Comparison of ENCODE assay signal across 8 mouse cellular contexts in genomic region chr2:138277842-138278691, GRCm38 (mm10). TPM values are rescaled to one million over a fixed set of nuclear protein-coding genes. Genes with fewer than 3 reads are reported as not detected.
DNase-seq lines count a peak whose midpoint lies in the region; ATAC-seq and TF ChIP-seq lines count a peak whose summit lies in the region.

No protein-coding gene starts in this region.

- H3K27ac ChIP-seq in forebrain, postnatal 0 days (ENCODE audit: low read depth, low read length), result peak overlapping the region; percentile 66
- peak overlapping the region; percentile 34 for H3K27ac ChIP-seq in liver, postnatal 0 days (ENCODE audit: low read depth)
- peak overlapping the region; percentile 86 for H3K27ac ChIP-seq in olfactory bulb, adult 2 months (ENCODE audit: insufficient read depth, low read depth, low read length)

- peak overlapping the region; percentile 49 for H3K4me3 ChIP-seq in forebrain, postnatal 0 days (ENCODE audit: low read depth, low read length)
- peak overlapping the region; percentile 39 for H3K4me3 ChIP-seq in liver, postnatal 0 days (ENCODE audit: low read depth, low read length)
- H3K4me3 ChIP-seq in olfactory bulb, adult 2 months (ENCODE audit: insufficient read depth, low read depth, low read length), result peak overlapping the region; percentile 73

- WGBS in forebrain, postnatal 0 days, result 5% methylated on average over 17 of the region's 17 CpGs
- 34% methylated on average over 17 of the region's 17 CpGs for WGBS in liver, postnatal 0 days (ENCODE audit: insufficient replicate concordance)
- WGBS in olfactory bulb, adult 2 months, result 4% methylated on average over 17 of the region's 17 CpGs

- TF ChIP-seq POLR2A in olfactory bulb, adult 2 months (IDR thresholded peaks at IDR 0.05; ENCODE audit: insufficient read depth, low read depth, low read length), result peak; percentile 92

- peak; percentile 41 for TF ChIP-seq CTCF in forebrain, postnatal 0 days (IDR thresholded peaks at IDR 0.05; ENCODE audit: low read depth)
- TF ChIP-seq CTCF in liver, postnatal 0 days (IDR thresholded peaks at IDR 0.05; ENCODE audit: low read depth), result no peak
- no peak for TF ChIP-seq CTCF in olfactory bulb, adult 2 months (IDR thresholded peaks at IDR 0.05; ENCODE audit: insufficient read depth, low read depth, low read length)

- H3K4me1 ChIP-seq in forebrain, postnatal 0 days (ENCODE audit: insufficient read depth), result peaks cover 12% of the 10 kb centered on the region
- H3K4me1 ChIP-seq in liver, postnatal 0 days (ENCODE audit: insufficient read depth), result peaks cover 11% of the 10 kb centered on the region
- peaks cover 5% of the 10 kb centered on the region for H3K4me1 ChIP-seq in olfactory bulb, adult 2 months (ENCODE audit: control insufficient read depth, insufficient read depth, low read length)

- peak; percentile 97 for ATAC-seq in forebrain, postnatal 0 days
- ATAC-seq in liver, postnatal 0 days, result peak; percentile 89

- no peaks in the 10 kb centered on the region for H3K36me3 ChIP-seq in forebrain, postnatal 0 days (ENCODE audit: insufficient read depth)
- no peaks in the 10 kb centered on the region for H3K36me3 ChIP-seq in liver, postnatal 0 days (replicated peaks; ENCODE audit: insufficient read depth, low read length)

- peak overlapping the region; percentile 49 for H3K9ac ChIP-seq in forebrain, postnatal 0 days
- H3K9ac ChIP-seq in liver, postnatal 0 days (replicated peaks), result 0 out of 2 replicates have a peak overlapping the region, but pooled peaks have one; percentile 30

- no peak for TF ChIP-seq EP300 in liver, postnatal 0 days (IDR thresholded peaks at IDR 0.05; ENCODE audit: low read depth)

- no peaks in the 10 kb centered on the region for H3K9me3 ChIP-seq in forebrain, postnatal 0 days (ENCODE audit: low read length)
- no peaks in the 10 kb centered on the region for H3K9me3 ChIP-seq in liver, postnatal 0 days (ENCODE audit: low read length)

- peak overlapping the region; percentile 63 for H3K4me2 ChIP-seq in forebrain, postnatal 0 days (ENCODE audit: low read depth)
- H3K4me2 ChIP-seq in liver, postnatal 0 days (ENCODE audit: low read depth, low read length), result peak overlapping the region; percentile 68

- no peaks in the 10 kb centered on the region for H3K27me3 ChIP-seq in forebrain, postnatal 0 days (ENCODE audit: insufficient read depth, low read length)
- H3K27me3 ChIP-seq in liver, postnatal 0 days (ENCODE audit: insufficient read depth, low read length), result no peaks in the 10 kb centered on the region

- peak; percentile 55 for DNase-seq in R1 (ENCODE audit: low read depth, low spot score)
- DNase-seq in cerebellum, adult 8-10 months, result peak; percentile 89
- peak; percentile 81 for DNase-seq in forebrain, postnatal 0 days
- peak; percentile 66 for DNase-seq in heart, postnatal 4 days
- DNase-seq in layer of hippocampus, adult 8-10 months (ENCODE audit: low spot score in 2 of 2), result peak; percentile 71
- peak; percentile 58 for DNase-seq in liver, postnatal 0 days
- DNase-seq in spleen, postnatal 4 days (ENCODE audit: low spot score in 2 of 2), result no peak

RNA-seq across cellular contexts. Expression of gene Btbd3, which starts 21.7 kb away (rescaled TPM):
- 45.8 and 64.9 TPM in 2 replicates for total RNA-seq in forebrain, postnatal 0 days (2014; rRNA removed)
- 22.4 and 33.8 TPM in 2 replicates for polyA plus RNA-seq in forebrain, postnatal 0 days (2015; fragmentation: Nextera tagmentation; extraction: Ambion mirVana)
- 10 to 100 TPM; 22.3 to 22.7 TPM for total RNA-seq in heart, postnatal 4 days (2021)
- 100 to 1,000 TPM; 171 to 180 (median 177) TPM for total RNA-seq in layer of hippocampus, adult 8-10 months (2022)
- 2.0 and 2.2 TPM in 2 replicates for polyA plus RNA-seq in liver, postnatal 0 days (2015; fragmentation: Nextera tagmentation; extraction: Ambion mirVana)
- polyA plus RNA-seq in olfactory bulb, adult 2 months (2012; ENCODE audit: insufficient read depth, insufficient read length, low replicate concordance, missing spikeins), result not detected in 2 replicates

Comparison
In these comparisons a context has a peak if more than half of its experiments do, and no peak if none do; other contexts are left out.
1. DNase-seq: peak in R1 (single experiment), cerebellum, adult 8-10 months (single experiment), forebrain, postnatal 0 days (single experiment), heart, postnatal 4 days (single experiment), layer of hippocampus, adult 8-10 months (2 of 2) and liver, postnatal 0 days (single experiment); none in spleen, postnatal 4 days (0 of 2).
2. H3K27ac ChIP-seq: peak in every context shown above with its lines; median percentile 86 in olfactory bulb, adult 2 months; 66 in forebrain, postnatal 0 days; 34 in liver, postnatal 0 days.
3. Peak in every context shown above with its lines, with median percentiles within 50 percentile points of each other: H3K4me3 ChIP-seq.